Mouse (Mus musculus): ENCODE data around the gene Prickle1.
A peak's percentile ranks its signal among the peaks of the same experiment; 100 is the strongest.

The Prickle1 gene

DNA sequence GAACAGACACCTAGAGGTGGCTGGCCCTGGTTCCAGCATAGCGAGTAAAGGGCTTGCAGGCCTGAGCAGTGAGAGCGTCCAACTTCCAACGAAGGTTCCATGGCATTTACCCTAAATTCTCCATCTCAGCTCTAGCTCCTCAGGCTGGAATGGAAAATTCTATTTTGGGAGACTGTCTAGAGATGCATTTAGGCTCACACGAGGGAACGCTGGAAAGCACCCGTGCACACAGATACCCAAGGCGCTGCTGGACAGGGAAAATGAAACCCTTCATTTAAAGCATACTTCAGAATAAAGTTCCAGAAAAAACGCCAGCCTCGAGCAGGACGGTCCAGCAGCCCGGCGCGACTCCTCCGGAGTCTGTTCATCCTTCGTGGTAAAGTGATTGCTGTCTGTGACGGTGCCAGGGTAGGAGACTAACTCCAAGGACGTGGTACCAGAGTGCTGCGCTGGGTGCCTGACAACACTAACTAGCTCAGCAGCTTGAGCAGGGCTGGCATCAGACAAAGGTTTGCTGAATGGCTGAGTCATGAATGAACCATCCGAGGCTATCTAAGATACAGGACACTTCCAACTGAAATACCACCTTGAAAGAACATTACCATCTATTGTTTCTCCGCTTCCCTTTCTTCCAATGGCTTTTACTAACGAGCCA is 57.0 kb downstream of the Prickle1 start:
- no peak for DNase-seq

- no peak for DNase-seq
These were observed 57.9 kb downstream of the Prickle1 start for GRCm38 (mm10) chr15:93537745-93538144.

GRCm38 (mm10) chr15:93536191-93536590 is 59.5 kb downstream of the Prickle1 start:
- DNase-seq, result no peak

GRCm38 (mm10) chr15:93530703-93531032 is 65.0 kb downstream of the Prickle1 start:
- no peak for DNase-seq

DNA sequence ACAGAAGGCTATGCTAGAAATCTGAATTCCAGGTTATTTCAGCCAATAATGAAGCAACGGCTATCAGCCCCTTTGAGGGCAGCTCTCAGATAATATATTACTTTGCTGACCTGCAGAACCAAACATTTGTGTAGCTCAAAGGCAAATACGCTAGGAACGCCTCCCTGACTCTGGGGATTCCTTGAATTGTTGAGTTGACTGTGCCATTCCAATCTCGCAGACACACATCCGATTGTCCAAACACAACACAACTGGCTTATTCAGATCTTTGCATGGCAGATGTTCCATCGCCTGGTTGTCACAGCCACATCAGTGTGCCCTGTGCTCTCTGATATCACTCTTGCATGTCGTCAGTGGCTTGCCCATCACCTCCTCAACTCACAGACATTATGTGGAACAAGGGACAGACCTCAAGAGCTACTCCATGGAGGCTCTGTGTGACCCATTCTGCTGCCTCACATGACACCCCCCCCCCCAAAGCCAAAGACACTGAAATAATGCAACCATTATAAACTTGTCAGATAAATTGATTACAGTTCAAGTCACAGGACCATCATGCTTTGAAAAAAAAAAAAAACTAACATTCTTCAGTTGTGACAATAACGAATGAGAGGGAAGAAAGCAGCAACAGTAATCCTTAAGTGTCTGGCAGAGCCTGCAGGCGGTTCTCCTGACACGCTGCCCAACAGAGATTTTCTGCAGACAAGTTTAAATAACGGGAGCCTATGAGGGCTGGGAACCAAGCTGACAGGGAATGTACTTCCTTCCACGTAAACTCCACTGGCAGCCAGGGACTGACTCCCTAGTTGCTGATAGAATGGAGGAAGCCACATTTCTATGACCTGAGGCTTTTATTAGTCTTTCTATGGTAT is 65.6 kb downstream of the Prickle1 start:
- no peak for DNase-seq

DNA sequence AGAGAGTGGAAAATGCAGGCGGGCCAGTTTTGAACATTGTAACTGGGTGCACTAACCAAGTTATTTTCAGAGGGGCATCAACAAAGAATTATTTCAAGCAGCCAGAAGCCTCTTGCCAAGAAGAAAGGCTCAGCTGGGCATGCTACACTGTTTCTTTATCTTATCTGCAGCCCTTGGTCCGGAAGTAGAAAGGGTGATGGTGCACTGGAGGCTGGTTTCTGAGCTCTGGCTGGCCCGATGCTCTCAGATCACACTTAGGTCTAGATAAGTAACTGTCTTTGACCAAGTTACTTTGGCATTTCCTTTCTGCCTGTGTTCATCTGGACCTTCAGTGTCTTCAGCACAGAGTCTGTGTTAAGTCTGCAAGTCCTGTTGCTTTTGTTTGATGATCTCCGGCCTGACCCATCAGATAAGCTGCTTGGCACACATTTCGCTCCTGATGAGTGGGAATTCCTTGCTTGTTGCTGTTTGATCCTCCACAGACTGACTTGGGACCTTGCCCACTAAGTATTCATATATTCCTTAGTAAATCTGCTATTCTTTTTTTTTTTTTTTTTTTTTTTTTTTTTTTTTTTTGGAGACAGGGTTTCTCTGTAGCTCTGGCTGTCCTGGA is 70.3 kb downstream of the Prickle1 start:
- DNase-seq, result no peak

- no peak for DNase-seq
These were observed 73.9 kb downstream of the Prickle1 start for GRCm38 (mm10) chr15:93521787-93522180.

- no peak for DNase-seq
These were observed 74.5 kb downstream of the Prickle1 start for GRCm38 (mm10) chr15:93521088-93521786.

GRCm38 (mm10) chr15:93519836-93520826 is 75.6 kb downstream of the Prickle1 start:
- DNase-seq, result no peak

- peak; percentile 56 for DNase-seq
These were observed 76.5 kb downstream of the Prickle1 start for GRCm38 (mm10) chr15:93518941-93519835.

- no peak for DNase-seq
These were observed 77.4 kb downstream of the Prickle1 start for GRCm38 (mm10) chr15:93518143-93518902.

DNA sequence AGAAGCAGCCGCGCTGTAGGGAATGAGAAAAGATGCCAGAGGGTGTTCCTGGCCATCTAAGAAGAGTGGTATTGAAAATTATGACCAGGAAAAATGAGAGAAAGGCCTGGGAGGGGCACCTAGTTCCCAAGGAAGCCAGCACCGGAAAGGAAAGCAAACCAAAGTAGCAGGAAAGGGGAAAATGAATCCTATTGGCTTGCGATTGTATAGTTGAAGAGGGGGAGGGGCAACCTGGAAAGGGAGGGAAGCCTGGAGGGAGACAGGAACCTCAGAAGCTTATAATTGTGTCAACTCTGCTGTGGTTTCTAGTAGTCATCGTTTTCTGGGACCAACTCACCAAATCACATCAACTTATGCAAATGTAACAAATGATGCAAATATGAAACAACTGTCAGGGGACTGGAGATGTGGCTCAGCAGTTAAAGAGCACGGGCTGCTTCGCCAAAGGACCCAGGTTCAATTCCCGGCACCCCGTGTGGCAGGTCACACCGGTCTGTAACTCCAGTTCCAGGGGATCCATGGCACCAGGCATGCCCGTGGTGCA is 78.6 kb downstream of the Prickle1 start:
- no peak for DNase-seq

GRCm38 (mm10) chr15:93515316-93515715 is 80.4 kb downstream of the Prickle1 start:
- no peak for DNase-seq

DNA sequence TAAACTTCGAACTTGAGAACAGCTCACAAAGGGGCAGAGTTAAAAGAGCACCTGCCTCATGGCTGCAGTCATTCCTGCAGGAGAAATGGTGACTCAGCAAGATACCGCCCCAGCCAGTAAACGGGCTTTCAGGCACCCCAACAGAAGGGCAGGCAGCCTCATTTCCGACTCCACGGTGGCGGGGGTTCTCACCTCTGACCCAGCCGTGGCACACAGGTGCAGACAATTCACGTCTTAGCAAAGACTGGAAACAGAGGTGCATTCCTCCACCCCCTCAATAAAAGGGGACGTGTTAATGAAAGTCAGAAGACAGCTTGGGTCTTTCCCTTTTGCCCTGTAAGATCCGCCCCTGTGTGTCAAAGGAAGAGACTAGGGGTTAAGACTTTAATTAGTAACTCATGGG is 81.8 kb downstream of the Prickle1 start:
- no peak for DNase-seq

DNA sequence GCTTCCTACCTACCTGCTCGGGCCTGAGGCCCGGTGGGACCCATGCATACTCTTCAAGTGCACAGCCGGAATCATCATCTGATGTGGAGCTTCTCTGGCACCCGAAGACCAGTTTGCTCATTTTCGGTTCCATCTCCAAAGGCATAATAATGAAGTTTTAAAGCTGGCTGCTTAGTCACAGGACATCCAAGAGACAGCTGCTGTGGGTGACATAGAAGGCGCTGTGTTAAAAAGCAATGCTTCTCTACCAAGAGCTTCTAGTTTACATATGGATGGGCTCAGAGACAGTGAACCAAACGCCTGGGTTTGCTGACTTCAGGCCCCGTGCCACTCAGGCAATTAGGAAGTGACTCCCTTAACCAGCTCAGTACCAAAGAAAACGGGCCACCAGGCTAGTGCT is 83.3 kb downstream of the Prickle1 start:
- no peak for DNase-seq

- no peak for DNase-seq
These were observed 84.9 kb downstream of the Prickle1 start for GRCm38 (mm10) chr15:93510690-93511336.

DNA sequence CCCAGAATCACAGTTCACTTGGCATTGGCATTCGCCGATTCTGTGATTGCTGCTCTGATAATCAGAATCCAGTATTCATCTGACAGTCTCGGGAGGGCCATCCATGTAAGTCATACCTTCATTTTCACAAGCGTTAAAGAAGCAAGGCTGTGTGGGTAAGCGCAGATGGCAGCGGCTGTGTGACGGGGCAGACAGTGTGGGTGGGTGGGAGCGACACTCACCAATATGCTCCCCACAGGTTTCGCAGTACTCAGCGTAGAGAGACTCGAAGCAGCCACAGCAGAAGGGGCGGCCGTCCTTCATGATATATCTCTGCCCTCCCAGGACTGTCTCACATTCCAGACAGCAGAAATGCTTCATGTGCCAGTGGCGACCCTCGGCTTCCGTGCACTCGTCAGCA is 90.9 kb downstream of the Prickle1 start:
- DNase-seq, result no peak

DNA sequence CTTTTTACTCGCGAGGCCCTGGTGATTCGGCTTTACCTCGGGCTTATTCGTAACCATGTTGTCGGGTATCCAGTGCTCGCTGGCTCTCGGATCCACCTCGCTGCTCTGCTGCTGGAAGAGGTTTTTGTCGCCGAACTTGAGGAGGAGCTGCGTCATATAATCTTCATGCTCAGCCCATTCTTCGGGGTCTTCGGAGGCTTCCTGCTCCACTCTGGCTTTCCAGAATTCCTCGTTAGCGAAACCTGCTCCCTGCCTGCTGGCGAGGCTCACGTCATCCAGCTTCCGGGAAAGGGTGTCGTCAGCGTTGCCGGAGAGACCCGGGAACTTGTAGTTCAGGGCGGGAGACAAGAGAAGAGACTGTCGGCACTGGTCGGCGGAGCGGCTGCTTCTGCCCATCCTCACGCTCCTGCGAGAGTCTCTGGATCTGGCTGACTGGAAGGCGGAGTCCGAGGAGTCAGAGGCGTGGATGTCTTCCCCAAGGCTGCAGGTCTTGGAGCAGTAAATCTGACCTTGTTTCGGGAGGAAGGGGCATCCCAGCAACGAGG is 92.4 kb downstream of the Prickle1 start:
- no peak for DNase-seq

- DNase-seq, result no peak
These were observed 93.0 kb downstream of the Prickle1 start for GRCm38 (mm10) chr15:93502703-93503102.

Data from cerebellum, adult 11-12 months (tissue).